ENCODE assay signal across 14 mouse cellular contexts in genomic region chr13:45371673-45372072, GRCm38 (mm10). TPM values are rescaled to one million over a fixed set of nuclear protein-coding genes. Genes with fewer than 3 reads are reported as not detected.
DNase-seq lines count a peak whose midpoint lies in the region; ATAC-seq and TF ChIP-seq lines count a peak whose summit lies in the region.
"Had no signal": no experiment of that assay in that cellular context is flagged by ENCODE, and none has a peak within 500 bp of the region (broad histone marks: within the 10 kb centered on the region; RNA-seq: fewer than 3 reads in every experiment).

No protein-coding gene starts in this region.

- H3K36me3 ChIP-seq in spleen, adult 2 months (ENCODE audit: control insufficient read depth, insufficient read depth, low read length) = no peaks in the 10 kb centered on the region
- no peaks in the 10 kb centered on the region for H3K36me3 ChIP-seq in MEL (ENCODE audit: control insufficient read depth in 1 of 2, insufficient read depth in 2 of 2, low read length in 2 of 2)
- H3K36me3 ChIP-seq in midbrain, embryonic 16.5 days (ENCODE audit: control insufficient read depth, insufficient read depth, low read length) = no peaks in the 10 kb centered on the region
- H3K36me3 ChIP-seq: forebrain, embryonic 10.5 days; stomach, embryonic 15.5 days had no signal

- H3K4me3 ChIP-seq in spleen, adult 2 months (ENCODE audit: extremely low read depth, insufficient read depth, insufficient read length) = no peak overlapping the region
- H3K4me3 ChIP-seq in MEL (ENCODE audit: control insufficient read depth in 1 of 2, insufficient read depth in 1 of 2, low read depth in 2 of 2, low read length in 2 of 2) = no peak overlapping the region
- no peak overlapping the region for H3K4me3 ChIP-seq in midbrain, embryonic 16.5 days (ENCODE audit: low read depth, low read length)
- H3K4me3 ChIP-seq: forebrain, embryonic 10.5 days; stomach, embryonic 15.5 days had no signal

- TF ChIP-seq CTCF in spleen, adult 2 months (IDR thresholded peaks at IDR 0.05; ENCODE audit: extremely low read depth, insufficient read depth, insufficient read length, insufficient replicate concordance) = no peak
- TF ChIP-seq CTCF in MEL (IDR thresholded peaks at IDR 0.05 in 2 of 3, conservative IDR thresholded peaks at IDR 0.05 in 1 of 3; ENCODE audit: control insufficient read depth in 1 of 3, insufficient read depth in 1 of 3, low read depth in 2 of 3, low read length in 3 of 3, poor library complexity in 1 of 3, severe bottlenecking in 1 of 3) = no peak

- no peak for TF ChIP-seq EP300 in MEL (IDR thresholded peaks at IDR 0.05; ENCODE audit: low read depth in 1 of 2, low read length in 2 of 2)

- no peaks in the 10 kb centered on the region for H3K9me3 ChIP-seq in MEL (replicated peaks; ENCODE audit: insufficient read depth, low read length)
- no peaks in the 10 kb centered on the region for H3K9me3 ChIP-seq in midbrain, embryonic 16.5 days (replicated peaks; ENCODE audit: control insufficient read depth, low read length, poor library complexity, severe bottlenecking)
- H3K9me3 ChIP-seq: forebrain, embryonic 10.5 days; stomach, embryonic 15.5 days had no signal

- ATAC-seq in midbrain, embryonic 16.5 days = no peak
- ATAC-seq: hindbrain, postnatal 0 days had no signal

- no peak overlapping the region for H3K4me2 ChIP-seq in midbrain, embryonic 16.5 days (ENCODE audit: low read length)
- H3K4me2 ChIP-seq: stomach, embryonic 15.5 days had no signal

- WGBS in spleen, adult 2 months = 58% methylated on average over 2 of the region's 2 CpGs
- WGBS in midbrain, embryonic 16.5 days = 81% methylated on average over 2 of the region's 2 CpGs

- no peak for TF ChIP-seq RAD21 in MEL (IDR thresholded peaks at IDR 0.05; ENCODE audit: low read depth, low read length)

- DNase-seq in spleen, adult 2 months (ENCODE audit: low read depth in 1 of 2, low spot score in 2 of 2) = peak in 1 of 2 experiments; percentile 48
- DNase-seq in spleen, adult 12 weeks (ENCODE audit: low spot score) = no peak
- no peak for DNase-seq in MEL (ENCODE audit: low read depth, low spot score)
- peak; percentile 30 for DNase-seq in lung, postnatal 36 days
- peak; percentile 8 to 26 for DNase-seq in thymus, postnatal 36 days
- no peak for DNase-seq in ovary, postnatal 36 days (ENCODE audit: low spot score)
- DNase-seq: cerebellum, postnatal 14 days; heart, postnatal 10 days; liver; right cerebral cortex, postnatal 14 days had no signal

- H3K27me3 ChIP-seq in spleen, adult 2 months (ENCODE audit: control insufficient read depth, insufficient read depth, low read length) = no peaks in the 10 kb centered on the region
- H3K27me3 ChIP-seq in MEL (ENCODE audit: control insufficient read depth in 1 of 2, insufficient read depth in 2 of 2, low read length in 2 of 2) = no peaks in the 10 kb centered on the region; a peak in 1 of 4 replicates
- no peaks in the 10 kb centered on the region for H3K27me3 ChIP-seq in midbrain, embryonic 16.5 days (ENCODE audit: control insufficient read depth, insufficient read depth, low read depth, low read length)
- H3K27me3 ChIP-seq: stomach, embryonic 15.5 days had no signal

- no peaks in the 10 kb centered on the region for H3K79me2 ChIP-seq in MEL (ENCODE audit: control insufficient read depth, insufficient read depth, low read length, poor library complexity)

- TF ChIP-seq POLR2A in spleen, adult 2 months (IDR thresholded peaks at IDR 0.05; ENCODE audit: low read depth, low read length) = no peak
- no peak for TF ChIP-seq POLR2A in MEL (IDR thresholded peaks at IDR 0.05; ENCODE audit: control insufficient read depth in 1 of 2, insufficient read depth in 1 of 2, low read depth in 1 of 2, low read length in 2 of 2, poor library complexity in 1 of 2)

- peak overlapping the region; percentile 22; the same call in 1 of the 2 replicates for H3K27ac ChIP-seq in spleen, adult 2 months (ENCODE audit: insufficient read depth, low read length)
- H3K27ac ChIP-seq in MEL (ENCODE audit: control insufficient read depth, low read depth, low read length) = no peak overlapping the region
- H3K27ac ChIP-seq in midbrain, embryonic 16.5 days (ENCODE audit: low read length) = no peak overlapping the region
- H3K27ac ChIP-seq: forebrain, embryonic 10.5 days; hindbrain, postnatal 0 days; stomach, embryonic 15.5 days had no signal

- no peaks in the 10 kb centered on the region for H3K4me1 ChIP-seq in spleen, adult 2 months (ENCODE audit: control insufficient read depth, insufficient read depth, insufficient read length)
- H3K4me1 ChIP-seq in MEL (ENCODE audit: control insufficient read depth in 1 of 2, insufficient read depth in 2 of 2, low read length in 2 of 2) = no peaks in the 10 kb centered on the region
- H3K4me1 ChIP-seq in midbrain, embryonic 16.5 days (ENCODE audit: control insufficient read depth, insufficient read depth, low read length) = no peaks in the 10 kb centered on the region
- H3K4me1 ChIP-seq: stomach, embryonic 15.5 days had no signal

- no peak overlapping the region for H3K9ac ChIP-seq in MEL (ENCODE audit: control insufficient read depth, low read depth, low read length, poor library complexity, severe bottlenecking)
- no peak overlapping the region for H3K9ac ChIP-seq in midbrain, embryonic 16.5 days (ENCODE audit: low read depth, low read length)
- H3K9ac ChIP-seq: stomach, embryonic 15.5 days had no signal

TF ChIP-seq in MEL, 35 proteins besides CTCF, POLR2A, EP300 and RAD21:
- no peak for TF ChIP-seq ZKSCAN1 (IDR thresholded peaks at IDR 0.05; ENCODE audit: low read depth, low read length)
- TF ChIP-seq KAT2A (conservative IDR thresholded peaks at IDR 0.05; ENCODE audit: low read depth, low read length) = no peak
- TF ChIP-seq BHLHE40 (IDR thresholded peaks at IDR 0.05; ENCODE audit: borderline replicate concordance, low read depth, low read length) = no peak
- no peak for TF ChIP-seq TBP (IDR thresholded peaks at IDR 0.05; ENCODE audit: low read depth, low read length)
- TF ChIP-seq USF1 (IDR thresholded peaks at IDR 0.05; ENCODE audit: low read depth, low read length) = peak; percentile 44; the same call in 1 of the 2 replicates
- no peak for TF ChIP-seq CHD1 (IDR thresholded peaks at IDR 0.05; ENCODE audit: low read depth, low read length)
- TF ChIP-seq CHD2 (IDR thresholded peaks at IDR 0.05; ENCODE audit: low read length) = no peak

RNA-seq across cellular contexts. Expression of gene Mylip, which starts 17.9 kb away (rescaled TPM):
- 31.4 and 46.2 TPM in 2 replicates for polyA plus RNA-seq in spleen, adult 2 months (2012; rRNA removed)
- total RNA-seq in MEL (2012; rRNA removed) = 1.4 and 1.8 TPM in 2 replicates
- polyA plus RNA-seq in MEL (2012; ENCODE audit: insufficient read depth in 1 of 2, insufficient read length in 2 of 2, low read depth in 1 of 2, low replicate concordance in 2 of 2, missing spikeins in 1 of 2) = 1 to 10 TPM in 1 of 2 experiments, not detected in 1; 7.6 TPM
- polyA plus RNA-seq in midbrain, embryonic 16.5 days (2015; fragmentation: Nextera tagmentation; extraction: Ambion mirVana) = 5.6 and 6.6 TPM in 2 replicates

Comparison
In these comparisons a context has a peak if more than half of its experiments do, and no peak if none do; other contexts are left out.
1. DNase-seq: peak in lung, postnatal 36 days (single experiment) and thymus, postnatal 36 days (2 of 2); none in spleen, adult 12 weeks (single experiment), MEL (single experiment) and ovary, postnatal 36 days (single experiment).